In the genomic region with DNA sequence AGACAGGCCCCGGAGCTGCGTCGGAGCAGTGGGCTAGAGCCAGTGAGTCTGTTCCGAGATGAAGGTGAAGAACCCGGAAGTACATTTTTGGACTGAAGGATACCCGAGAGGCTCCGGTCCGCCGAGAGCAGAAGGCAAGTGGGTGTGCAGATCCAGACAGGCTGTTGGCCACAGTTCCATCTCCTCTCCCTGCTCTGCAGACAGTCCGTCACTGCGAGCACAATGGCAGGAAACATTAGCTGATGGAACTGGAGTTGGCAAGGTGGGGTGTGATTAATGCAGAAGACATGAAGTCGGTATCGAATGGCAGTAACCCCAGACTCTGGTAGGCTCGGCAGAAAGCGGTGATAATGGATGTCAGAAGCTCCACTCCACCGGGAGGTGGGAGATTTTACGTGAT, we compare ENCODE assay signal across 11 mouse cellular contexts. TPM values are rescaled to one million over a fixed set of nuclear protein-coding genes. Genes with fewer than 3 reads are reported as not detected.
DNase-seq lines count a peak whose midpoint lies in the region; ATAC-seq lines count a peak whose summit lies in the region.
"Had no signal": no experiment of that assay in that cellular context is flagged by ENCODE, and none has a peak within 500 bp of the region (broad histone marks: within the 10 kb centered on the region; RNA-seq: fewer than 3 reads in every experiment).

No protein-coding gene starts in this region.

- H3K36me3 ChIP-seq in heart, embryonic 10.5 days, result no peaks in the 10 kb centered on the region
- no peaks in the 10 kb centered on the region for H3K36me3 ChIP-seq in hindbrain, embryonic 14.5 days (replicated peaks; ENCODE audit: control insufficient read depth, insufficient read depth)
- H3K36me3 ChIP-seq in midbrain, embryonic 10.5 days, result no peaks in the 10 kb centered on the region
- H3K36me3 ChIP-seq: liver, embryonic 13.5 days had no signal

- no peaks in the 10 kb centered on the region for H3K9me3 ChIP-seq in heart, embryonic 10.5 days
- H3K9me3 ChIP-seq in hindbrain, embryonic 14.5 days (ENCODE audit: control insufficient read depth, low read length), result no peaks in the 10 kb centered on the region
- no peaks in the 10 kb centered on the region for H3K9me3 ChIP-seq in midbrain, embryonic 10.5 days (replicated peaks)
- H3K9me3 ChIP-seq: forebrain, embryonic 13.5 days; liver, embryonic 13.5 days had no signal

- peak overlapping the region; percentile 17; the same call in 1 of the 2 replicates for H3K27ac ChIP-seq in heart, embryonic 10.5 days
- no peak overlapping the region for H3K27ac ChIP-seq in hindbrain, embryonic 14.5 days
- H3K27ac ChIP-seq in midbrain, embryonic 10.5 days (replicated peaks), result no peak overlapping the region
- H3K27ac ChIP-seq: forebrain, embryonic 13.5 days; liver, embryonic 13.5 days had no signal

- no peak for ATAC-seq in hindbrain, embryonic 14.5 days (ENCODE audit: low FRiP score)
- no peak for ATAC-seq in erythroblast, adult 5-6 weeks (replicated peaks; ENCODE audit: low FRiP score, poor library complexity, severe bottlenecking)
- ATAC-seq: forebrain, embryonic 13.5 days had no signal

- peaks cover 75% of the 10 kb centered on the region for H3K4me1 ChIP-seq in heart, embryonic 10.5 days
- peaks cover 23% of the 10 kb centered on the region for H3K4me1 ChIP-seq in hindbrain, embryonic 14.5 days (replicated peaks; ENCODE audit: control insufficient read depth, insufficient read depth, low read length)
- peaks cover 58% of the 10 kb centered on the region for H3K4me1 ChIP-seq in midbrain, embryonic 10.5 days
- H3K4me1 ChIP-seq: liver, embryonic 13.5 days had no signal

- peak; percentile 92 for DNase-seq in heart, adult 11 months
- no peak for DNase-seq in heart, postnatal 25 days (ENCODE audit: low spot score)
- peak; percentile 91 for DNase-seq in 3T3-L1 (ENCODE audit: low read depth, low spot score)
- DNase-seq in heart, embryonic 10.5 days (ENCODE audit: low spot score), result no peak
- peak; percentile 61 for DNase-seq in kidney, postnatal 10 days
- no peak for DNase-seq in hindbrain, embryonic 14.5 days (ENCODE audit: low spot score)
- no peak for DNase-seq in midbrain, embryonic 10.5 days (ENCODE audit: low spot score)
- DNase-seq: cerebellum, adult 11-12 months; liver, embryonic 13.5 days had no signal

- H3K4me3 ChIP-seq in heart, embryonic 10.5 days, result no peak overlapping the region
- no peak overlapping the region for H3K4me3 ChIP-seq in hindbrain, embryonic 14.5 days (replicated peaks; ENCODE audit: low read length)
- no peak overlapping the region for H3K4me3 ChIP-seq in midbrain, embryonic 10.5 days
- H3K4me3 ChIP-seq: forebrain, embryonic 13.5 days; liver, embryonic 13.5 days had no signal

- no peaks in the 10 kb centered on the region for H3K27me3 ChIP-seq in heart, embryonic 10.5 days (ENCODE audit: insufficient read depth, poor library complexity, severe bottlenecking)
- no peaks in the 10 kb centered on the region for H3K27me3 ChIP-seq in hindbrain, embryonic 14.5 days (ENCODE audit: control insufficient read depth, insufficient read depth, low read length)
- H3K27me3 ChIP-seq in midbrain, embryonic 10.5 days (ENCODE audit: low read depth, poor library complexity, severe bottlenecking), result peaks cover 3% of the 10 kb centered on the region; the same call in 1 of the 2 replicates
- H3K27me3 ChIP-seq: forebrain, embryonic 13.5 days had no signal

- WGBS in heart, embryonic 10.5 days, result 52% methylated on average over 17 of the region's 17 CpGs
- 71% methylated on average over 17 of the region's 17 CpGs for WGBS in hindbrain, embryonic 14.5 days
- WGBS in midbrain, embryonic 10.5 days, result 85% methylated on average over 17 of the region's 17 CpGs

- no peak overlapping the region for H3K4me2 ChIP-seq in hindbrain, embryonic 14.5 days (replicated peaks)
- H3K4me2 ChIP-seq: forebrain, embryonic 13.5 days; liver, embryonic 13.5 days had no signal

- no peak overlapping the region for H3K9ac ChIP-seq in hindbrain, embryonic 14.5 days
- H3K9ac ChIP-seq: forebrain, embryonic 13.5 days; liver, embryonic 13.5 days had no signal

- intact Hi-C loops in heart, postnatal 25 days (cut with DNase I), result no loop called here

RNA-seq across cellular contexts. Expression of a gene that starts 20.9 kb away (rescaled TPM):
- 10 to 100 TPM; 21.4 to 24.4 TPM for total RNA-seq in heart, postnatal 25 days (2021)
- 20.6 and 31.5 TPM in 2 replicates for polyA plus RNA-seq in heart, embryonic 10.5 days (2016; fragmentation: Nextera tagmentation; extraction: Ambion mirVana)
- polyA plus RNA-seq in hindbrain, embryonic 14.5 days (2014; fragmentation: Nextera tagmentation; extraction: Ambion mirVana), result 37.0 and 40.7 TPM in 2 replicates
- polyA plus RNA-seq in midbrain, embryonic 10.5 days (2016; fragmentation: Nextera tagmentation; extraction: Ambion mirVana), result 18.9 and 23.1 TPM in 2 replicates
- 3.6 and 9.4 TPM in 2 replicates for total RNA-seq in erythroblast, adult 5-6 weeks (2015; ENCODE audit: low replicate concordance)
- total RNA-seq in erythroblast, adult 5-6 weeks (2017; ENCODE audit: low replicate concordance), result 6.4 and 12.6 TPM in 2 replicates

Comparison
In these comparisons a context has a peak if more than half of its experiments do, and no peak if none do; other contexts are left out.
1. DNase-seq: peak in heart, adult 11 months (single experiment), 3T3-L1 (single experiment) and kidney, postnatal 10 days (single experiment); none in heart, postnatal 25 days (single experiment), heart, embryonic 10.5 days (single experiment), hindbrain, embryonic 14.5 days (single experiment) and midbrain, embryonic 10.5 days (single experiment).